Mouse (Mus musculus): ENCODE measurements around the gene Celf3.
A peak's percentile ranks its signal among the peaks of the same experiment; 100 is the strongest.

Celf3 gene

DNA sequence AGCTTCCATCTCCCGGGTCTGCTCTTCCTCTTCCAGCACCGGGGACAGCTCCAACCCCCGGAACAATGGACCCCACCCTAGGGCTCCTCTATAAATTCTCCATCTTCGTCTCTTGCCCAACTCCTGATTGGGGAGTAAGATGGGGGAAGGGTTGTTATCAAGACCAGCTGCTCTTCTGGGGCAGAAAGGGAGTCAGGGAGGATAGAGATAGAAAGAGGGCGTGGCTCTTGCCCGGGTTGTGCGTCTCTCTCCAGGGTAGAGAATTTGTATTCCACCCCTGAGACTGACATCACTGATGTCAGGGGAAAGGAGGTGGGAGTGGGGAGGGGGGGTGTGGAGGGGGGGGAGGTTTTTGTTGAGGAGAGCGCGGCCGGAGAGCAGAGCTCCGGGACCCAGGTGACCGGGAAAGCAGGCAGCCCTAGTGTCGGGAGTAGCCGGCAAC, at the start of gene Celf3:
Gene Celf3, plus strand, starts transcription at position 315 of the 442 bp plus-strand sequence.
- peak; percentile 68 for DNase-seq (ENCODE audit: extremely low spot score)

DNA sequence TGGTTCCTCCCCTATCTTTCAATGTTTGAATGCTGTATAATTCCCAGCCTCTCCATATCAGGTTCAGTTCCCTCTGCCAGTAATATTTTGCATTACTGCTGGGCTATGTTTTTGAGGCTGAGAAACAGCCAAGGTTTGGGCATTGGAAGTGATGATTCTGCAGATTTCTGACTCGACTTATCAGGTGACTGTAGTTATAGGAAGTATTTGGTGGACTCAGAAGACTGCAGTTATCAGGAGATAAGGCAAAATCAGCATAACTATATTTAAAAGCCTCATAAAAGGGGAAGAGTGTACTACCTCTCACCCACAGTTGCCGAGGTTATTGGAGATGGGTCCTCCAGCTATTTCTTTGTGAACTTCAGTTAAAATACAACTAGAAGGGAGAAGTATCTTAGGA, 47.1 kb upstream of the Celf3 start:
- no peak for DNase-seq (ENCODE audit: extremely low spot score)

DNA sequence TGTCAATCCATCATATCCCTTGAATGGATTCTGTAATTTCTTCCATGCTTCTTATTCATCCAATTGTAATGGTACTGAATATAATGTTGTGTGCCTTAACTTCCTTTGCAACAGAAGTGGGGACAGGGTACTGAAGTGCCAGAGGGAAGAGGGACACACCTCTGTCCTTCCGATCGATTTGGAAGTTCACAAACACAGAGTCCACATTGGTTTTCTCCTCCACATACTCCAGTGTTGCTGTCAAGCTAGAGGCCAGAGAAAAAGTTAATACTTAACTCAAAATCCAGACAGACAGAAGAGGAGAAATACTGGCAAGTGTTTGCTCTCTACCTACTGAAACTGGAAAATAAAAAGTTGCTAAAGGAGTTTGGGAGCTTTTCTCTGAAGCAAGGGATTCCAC, 43.8 kb upstream of the Celf3 start:
- DNase-seq (ENCODE audit: extremely low spot score): no peak

DNA sequence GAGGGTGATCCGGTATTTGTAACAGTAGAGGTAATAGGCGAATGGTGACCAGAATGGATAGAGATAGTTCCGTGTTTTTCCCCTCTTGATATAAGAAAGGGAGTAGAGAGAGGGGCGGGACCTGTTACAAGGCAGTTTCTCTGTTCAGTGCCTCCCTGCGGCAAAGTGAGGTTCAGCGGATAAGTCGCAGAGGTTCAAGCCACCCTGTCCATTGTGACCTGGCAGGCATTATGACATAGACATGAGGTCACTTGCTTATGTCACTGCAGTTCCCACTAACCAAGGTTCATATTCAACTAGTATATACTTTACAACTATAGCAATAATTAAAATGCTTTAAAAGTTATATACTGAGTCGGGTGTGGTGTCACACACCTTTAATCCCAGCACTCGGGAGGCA, 41.7 kb upstream of the Celf3 start:
- DNase-seq (ENCODE audit: extremely low spot score): no peak

DNA sequence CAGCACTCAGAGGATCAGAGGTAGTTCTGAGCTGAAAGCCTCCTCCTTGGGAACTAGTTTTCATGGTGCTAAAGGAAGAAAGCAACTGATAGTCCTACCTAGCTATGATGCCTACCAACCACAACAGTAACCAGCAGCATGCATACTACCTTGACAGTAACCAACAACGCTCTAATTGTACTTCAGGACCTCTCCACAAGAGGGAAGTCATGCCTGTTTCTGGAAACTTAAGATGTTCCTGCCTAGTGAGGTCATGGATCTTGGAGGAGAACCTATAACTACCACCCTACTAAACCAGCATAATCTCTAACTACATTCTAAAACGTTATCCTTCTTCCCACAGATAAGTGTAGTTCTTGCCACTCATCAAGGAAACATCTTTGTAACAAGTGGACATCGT, 36.9 kb upstream of the Celf3 start:
- DNase-seq (ENCODE audit: extremely low spot score): no peak

DNA sequence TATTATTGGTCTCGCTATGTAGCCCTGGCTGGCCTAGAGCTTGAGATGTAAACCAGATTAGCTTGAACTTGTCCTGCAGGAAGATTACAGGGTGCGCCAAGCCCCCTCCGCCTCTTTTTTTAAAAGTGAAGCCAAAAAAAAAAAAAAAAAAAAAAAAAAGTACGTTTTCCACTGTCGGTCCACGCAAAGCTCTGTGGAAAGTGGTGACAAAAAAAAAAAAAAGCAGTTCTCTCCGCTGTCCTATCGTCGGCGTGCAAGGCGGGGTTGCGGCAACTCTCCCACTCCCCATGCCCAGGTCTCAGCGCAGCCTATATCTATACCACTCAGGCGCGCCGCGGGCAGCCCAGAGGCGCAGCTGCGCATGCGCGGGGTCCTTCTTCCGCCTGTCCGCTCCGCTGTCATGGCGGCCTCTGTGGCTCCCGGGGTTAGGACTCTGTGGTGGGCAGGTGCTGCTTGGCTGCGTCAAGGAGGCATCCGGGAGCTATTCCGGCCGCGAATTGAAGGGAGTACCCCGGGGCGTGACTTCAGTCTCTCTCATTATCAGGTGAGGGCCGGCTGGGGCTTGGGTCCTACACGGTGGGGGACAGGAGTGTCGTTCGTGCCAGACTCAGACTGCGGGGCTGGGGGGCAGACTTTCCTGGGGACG, 35.0 kb upstream of the Celf3 start, which contains the start of gene Mrpl9:
Gene Mrpl9, plus strand, starts transcription at position 368 of the 646 bp plus-strand sequence.
- DNase-seq (ENCODE audit: extremely low spot score): peak; percentile 96

DNA sequence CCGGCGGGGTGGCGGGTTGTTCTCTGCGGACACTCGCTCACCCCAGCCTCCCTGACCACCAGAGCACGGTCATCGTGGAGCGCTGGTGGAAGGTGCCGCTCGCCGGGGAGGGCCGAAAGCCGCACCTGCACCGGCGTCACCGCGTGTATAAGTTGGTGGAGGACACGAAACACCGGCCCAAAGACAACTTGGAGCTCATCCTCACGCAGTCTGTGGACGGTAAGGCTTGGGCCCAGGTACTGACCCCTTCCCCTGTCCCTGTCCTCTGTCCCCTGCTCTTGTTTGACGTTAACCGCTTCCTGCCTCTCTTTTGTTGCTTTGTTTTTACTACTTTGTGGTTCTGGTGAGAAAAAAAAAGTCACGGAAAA, 34.5 kb upstream of the Celf3 start, which contains the start of gene Oaz3:
Gene Oaz3, minus strand, starts transcription at position 319 of the 368 bp plus-strand sequence.
- no peak for DNase-seq (ENCODE audit: extremely low spot score)

DNA sequence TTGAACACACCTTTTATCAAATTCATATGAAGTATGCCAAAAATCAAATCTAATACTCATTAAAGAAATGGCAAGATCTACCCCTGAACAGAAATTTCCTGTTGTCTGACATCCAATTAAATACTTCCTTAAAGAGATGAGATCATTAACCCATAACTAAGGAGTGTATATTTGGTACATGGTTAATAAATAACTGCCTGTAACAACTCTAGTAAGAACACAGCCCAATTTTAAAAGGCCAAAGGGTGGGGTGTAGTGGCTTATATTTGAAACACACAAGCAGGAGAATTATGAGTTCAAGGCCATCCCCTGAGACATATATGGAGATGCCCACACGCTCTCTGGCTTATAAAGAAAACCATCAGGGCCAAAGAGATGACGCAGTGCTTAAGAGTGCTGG, 28.7 kb upstream of the Celf3 start:
- DNase-seq (ENCODE audit: extremely low spot score): no peak

DNA sequence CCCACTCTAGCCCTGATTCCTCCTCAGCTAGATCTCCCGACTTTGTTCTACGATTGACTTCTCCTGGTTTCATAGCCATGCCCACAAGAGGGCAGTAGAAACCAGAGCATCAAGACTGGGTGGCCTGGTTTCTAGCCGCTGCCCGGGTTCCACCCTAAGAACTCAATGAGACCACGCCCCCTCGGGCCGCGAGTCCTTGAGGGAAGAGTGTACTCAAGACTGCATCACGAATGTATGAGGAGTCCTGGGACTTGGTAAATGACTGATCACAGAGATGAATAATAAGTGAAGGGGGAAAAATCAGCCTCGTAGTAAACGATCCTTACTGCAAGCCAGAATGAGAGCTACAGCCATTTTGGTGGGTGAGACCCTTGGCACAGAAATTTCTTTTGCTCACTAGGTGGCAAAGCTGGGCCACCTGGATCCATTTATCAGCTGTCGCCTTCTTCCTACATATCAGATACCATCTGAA, 21.5 kb upstream of the Celf3 start:
- peak; percentile 85 for DNase-seq (ENCODE audit: extremely low spot score)

DNA sequence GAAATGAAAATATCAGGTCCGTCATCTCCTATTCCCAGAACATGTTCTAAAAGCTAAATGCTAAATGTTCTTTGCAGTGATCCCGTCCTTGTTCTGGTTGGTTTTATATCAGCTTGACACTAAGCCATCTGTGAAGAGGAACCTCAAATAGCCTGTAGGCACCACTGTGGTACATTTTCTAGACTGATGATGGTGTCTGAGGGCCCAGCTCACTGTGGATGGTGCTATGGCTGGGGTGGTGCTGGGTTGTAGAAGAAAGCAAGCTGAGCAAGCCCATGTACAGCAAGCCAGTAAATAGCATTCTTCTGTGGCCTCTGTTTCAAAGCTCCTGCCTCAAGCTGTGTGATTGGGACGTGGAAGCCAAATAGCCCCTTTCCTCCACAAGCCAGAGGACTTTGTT, 21.0 kb upstream of the Celf3 start:
- no peak for DNase-seq (ENCODE audit: extremely low spot score)

DNA sequence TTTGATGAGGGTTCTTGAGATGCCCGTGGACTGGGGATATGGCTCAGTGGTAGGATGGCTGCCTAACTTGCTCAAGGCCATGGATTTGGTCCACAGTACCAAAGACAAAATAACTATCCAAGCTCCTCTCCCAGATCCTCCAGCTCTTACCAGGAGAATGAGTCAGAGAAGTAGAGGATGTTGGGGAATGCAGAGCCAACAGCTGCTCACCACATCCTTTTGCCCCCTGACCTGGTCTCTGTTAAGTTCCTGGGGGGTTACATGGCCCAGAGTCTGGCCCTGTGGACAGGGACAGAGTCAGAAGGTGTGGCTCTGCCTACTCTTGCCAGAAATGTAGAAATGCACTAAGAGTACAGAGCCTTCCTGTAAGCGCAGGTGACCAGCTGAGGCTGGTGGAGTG, 18.3 kb upstream of the Celf3 start:
- DNase-seq (ENCODE audit: extremely low spot score): no peak

DNA sequence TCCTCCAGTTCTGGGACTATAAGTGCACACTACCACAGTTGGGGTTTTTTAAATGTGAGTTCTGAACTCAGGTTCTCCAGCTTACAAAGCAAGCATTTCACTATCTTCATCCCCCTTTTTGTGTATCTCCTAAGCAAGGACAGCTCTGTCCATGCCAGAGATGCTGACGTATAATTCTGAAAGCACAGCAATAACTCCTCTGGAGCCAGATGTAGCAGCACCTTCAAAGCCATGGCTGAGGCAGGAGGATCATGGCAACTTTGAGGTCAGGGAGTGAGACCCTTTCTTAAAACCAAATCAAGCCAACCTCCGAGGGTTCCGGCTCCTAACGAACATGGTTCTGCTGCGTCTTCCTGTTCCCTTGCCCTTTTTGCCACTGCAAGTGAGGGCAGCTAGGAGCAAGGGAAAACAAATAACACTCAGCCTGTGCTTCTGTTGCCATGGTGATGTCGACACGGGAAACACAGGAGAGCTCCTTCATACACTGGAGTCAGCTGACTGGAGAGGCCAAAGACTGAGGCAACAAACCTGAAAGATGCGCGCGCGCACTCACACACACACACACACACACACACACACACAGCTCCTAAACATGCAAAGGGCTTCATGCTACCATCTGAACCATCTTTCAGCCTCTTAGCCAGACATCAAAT, 14.0 kb upstream of the Celf3 start:
- DNase-seq (ENCODE audit: extremely low spot score): peak; percentile 43

DNA sequence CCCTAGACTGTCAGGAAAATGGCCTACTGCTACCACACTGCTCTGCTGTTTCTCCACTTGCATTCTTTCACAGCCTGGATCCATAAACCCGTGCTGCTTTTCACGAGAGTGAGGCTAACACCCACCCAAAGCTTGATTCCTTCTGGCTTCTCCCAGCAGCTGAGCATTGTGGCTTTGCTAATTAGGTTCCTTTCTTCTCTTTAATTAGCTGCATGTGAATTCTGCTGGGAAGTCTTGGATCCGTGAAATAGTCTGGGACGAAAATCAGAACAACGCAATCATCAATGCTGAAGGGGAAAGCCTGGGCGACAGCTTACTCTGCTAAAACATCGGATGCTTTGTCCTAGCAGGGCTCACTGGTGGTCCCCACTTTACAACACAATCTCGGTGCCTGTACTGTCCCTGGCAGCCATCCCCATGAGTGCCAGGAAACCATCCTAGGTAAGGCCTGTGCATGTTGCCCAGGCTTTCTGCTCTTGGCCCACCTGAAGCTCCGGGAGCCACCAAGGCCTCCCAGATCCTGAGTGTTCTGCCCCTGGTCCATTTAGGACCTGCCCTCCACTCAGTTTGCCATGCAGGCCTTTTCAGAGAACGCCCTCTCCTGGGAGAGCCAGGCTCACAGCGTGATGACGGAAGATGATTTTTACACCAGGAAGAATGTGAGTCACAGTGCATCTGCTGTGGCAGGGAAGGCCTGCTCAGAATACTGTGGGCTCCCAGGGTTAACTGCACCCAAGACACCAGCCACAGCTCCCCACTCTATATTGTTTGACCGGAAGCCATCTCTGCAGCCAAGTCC, 12.3 kb upstream of the Celf3 start:
- no peak for DNase-seq (ENCODE audit: extremely low spot score)

DNA sequence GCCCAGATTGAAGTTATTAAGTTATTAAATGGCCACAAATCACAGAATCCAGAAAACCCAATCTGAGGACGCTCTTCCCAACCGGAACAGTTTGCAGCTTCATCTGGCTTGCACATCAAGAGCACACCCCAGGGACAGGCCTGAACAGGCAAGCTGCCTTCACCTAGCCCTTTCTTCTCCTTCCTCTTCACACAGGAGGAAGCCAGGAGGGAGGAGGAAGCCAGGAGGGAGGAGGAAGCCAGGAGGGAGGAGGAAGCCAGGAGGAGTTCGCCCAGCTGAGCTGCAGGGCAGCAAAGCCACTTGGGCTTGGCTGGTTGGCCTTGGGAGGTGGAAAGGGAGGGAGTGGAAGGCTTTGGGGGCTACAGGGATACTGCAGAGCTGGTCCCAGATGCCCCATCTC, 9.2 kb upstream of the Celf3 start:
- DNase-seq (ENCODE audit: extremely low spot score): no peak

DNA sequence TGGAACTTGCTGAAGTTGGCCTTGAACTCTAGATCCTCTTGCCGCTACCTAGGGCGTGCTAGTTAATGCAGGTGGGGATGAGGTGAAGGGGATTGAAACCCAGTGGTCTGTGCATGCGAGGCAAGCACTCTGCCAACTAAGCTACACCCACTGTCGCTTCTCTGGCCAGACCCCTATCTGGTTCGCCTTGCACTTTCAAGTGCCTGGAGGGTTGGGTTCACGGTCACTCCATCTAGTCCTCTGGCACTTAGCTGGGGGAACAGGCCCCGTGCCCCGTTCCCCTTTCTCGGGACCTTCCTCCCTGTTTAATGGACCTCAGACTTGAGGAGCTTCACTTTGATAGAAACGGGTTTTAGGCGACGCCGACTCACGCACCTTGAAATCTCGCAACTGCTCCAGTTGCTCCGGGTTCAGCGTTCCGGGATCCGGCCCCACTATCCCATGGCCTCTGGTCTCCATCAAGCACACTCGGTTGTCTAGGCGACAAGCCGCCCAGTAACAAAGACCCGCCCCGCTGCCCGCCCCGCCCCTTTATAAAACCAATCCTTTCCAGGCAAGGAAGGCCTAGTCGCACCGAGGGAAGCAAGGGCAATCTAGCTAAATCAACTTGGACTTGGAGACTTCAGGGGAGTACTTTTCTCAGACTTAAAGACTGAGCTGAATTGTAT, 5.5 kb upstream of the Celf3 start:
- peak; percentile 80 for DNase-seq (ENCODE audit: extremely low spot score)

DNA sequence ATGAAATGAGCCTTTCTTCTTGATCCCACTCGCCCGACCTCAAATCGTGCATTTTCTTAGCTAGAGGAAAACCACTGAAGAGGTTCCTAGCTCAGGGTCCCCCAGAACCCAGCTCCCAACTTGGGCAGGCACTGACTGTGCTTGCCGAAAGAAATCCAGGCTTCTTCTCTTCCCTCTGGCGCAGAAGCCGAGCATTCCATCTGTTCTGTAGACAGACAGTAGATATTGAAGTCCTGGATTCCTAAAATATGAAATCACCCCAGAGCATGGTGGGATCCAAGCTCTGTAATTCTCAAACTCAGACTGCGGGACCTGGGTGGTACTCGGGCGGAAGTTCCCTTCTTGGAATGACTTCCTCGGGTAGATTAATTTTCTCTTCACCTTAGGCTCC, 5.0 kb upstream of the Celf3 start:
- no peak for DNase-seq (ENCODE audit: extremely low spot score)

DNA sequence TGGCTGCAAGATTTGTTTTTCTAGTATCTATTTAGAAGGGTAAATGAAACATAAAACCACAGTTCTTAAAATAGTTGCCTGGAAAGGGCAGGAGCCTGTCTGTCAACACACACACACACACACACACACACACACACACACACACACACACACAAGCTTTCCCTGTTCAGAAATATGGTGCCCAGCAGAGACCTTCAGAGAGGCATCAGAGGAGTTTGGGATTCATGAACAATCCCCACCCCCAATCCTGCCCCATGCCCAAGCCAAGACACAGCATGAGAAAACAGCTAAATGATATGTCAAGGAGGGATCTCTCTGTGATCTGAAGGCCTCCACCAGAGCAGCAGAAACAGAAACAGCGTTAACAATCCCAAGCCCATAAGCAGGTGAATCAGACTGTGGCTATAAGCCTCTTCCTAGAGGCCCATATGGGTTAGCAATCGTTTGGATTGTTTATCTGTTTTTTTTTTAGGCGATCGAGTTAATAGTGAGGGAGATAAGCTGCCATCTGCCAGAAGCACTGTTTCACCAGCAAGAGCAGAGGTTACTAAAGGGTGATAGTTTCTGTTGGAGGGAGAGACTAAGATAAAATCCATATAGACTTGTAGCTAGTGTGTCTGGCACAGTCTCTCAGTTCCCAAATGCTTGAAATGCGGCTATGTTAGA, 4.4 kb upstream of the Celf3 start:
- no peak for DNase-seq (ENCODE audit: extremely low spot score)

DNA sequence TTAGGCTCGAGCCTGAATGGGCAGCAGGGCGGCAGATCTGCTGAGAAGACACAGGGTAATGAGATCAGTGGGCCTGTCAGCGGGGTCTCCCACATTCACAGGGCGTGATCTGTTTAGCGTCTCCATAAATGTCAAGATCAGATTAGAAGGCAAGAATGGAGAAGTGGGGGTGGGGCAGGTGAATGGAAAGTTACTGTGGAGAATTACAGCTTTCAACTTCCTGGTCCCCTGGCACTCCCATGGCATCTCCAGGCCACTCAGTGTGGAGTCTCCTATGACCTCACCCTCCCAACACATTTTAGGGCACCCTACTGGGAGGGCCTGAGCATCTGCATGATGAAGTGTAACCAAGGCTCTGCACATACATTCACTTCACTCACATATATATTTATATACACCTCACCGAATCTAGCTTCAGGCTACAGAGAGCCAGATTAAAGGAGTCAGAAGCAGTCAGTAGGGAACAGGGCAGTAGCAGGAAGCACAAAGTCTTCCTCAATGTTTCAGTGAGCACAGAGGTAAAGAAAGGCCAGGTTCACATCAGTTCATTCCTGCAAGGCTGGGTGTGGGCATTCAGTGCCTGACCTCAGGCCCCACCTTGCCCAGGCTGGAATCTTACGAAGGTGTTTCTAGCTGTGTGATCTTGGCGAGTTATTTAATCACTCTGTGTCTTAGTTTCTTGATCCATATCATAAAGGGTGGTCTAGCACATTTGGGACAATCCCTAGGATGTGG, 1.6 kb upstream of the Celf3 start:
- DNase-seq (ENCODE audit: extremely low spot score): no peak

DNA sequence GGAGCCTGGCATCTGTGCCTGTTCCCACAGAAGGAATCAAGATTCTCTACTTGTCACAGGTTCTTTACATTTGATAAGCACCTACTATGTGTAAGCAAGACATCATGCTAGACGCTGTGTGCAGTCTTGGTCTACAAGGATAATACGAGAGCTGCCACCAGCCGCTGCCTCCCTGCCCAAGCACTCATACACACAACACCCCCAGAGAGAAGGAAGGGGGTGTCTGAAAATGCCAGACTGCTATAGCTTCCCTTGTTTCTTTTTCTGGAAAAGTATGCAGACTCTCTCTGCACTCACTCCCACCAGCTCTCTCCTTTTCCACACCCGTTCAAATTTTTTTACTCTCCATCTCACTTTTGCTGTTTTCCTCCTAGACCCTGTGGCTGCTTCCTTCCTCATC, 651 bp upstream of the Celf3 start:
- no peak for DNase-seq (ENCODE audit: extremely low spot score)

DNA sequence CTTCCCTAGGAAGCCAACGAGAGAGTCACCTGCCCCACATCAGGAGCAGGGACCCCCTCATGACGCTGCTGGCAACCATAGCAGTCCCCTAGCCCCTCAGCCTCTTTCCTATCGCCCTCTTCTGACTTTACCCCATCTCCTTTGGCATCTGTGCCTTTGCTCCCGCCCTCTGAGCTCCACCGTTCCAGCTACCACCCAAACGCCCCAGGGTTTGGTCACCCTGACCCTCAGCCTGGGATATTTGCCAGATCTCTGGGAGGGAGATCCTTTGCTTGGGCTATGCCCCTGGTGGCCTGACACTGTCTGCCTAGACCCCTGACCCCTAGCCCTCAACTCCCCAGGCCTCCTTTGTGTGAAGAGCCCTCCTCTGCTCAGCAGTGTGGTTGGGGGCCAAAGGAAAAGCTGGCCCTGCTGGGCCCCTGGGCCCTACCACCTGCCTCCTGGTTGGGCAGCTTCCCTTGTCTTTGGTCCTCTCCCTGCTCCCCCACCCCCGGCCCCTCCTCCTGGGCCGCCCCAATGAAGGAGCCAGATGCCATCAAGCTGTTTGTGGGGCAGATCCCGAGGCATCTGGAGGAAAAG, 585 bp downstream of the Celf3 start:
- DNase-seq (ENCODE audit: extremely low spot score): no peak

DNA sequence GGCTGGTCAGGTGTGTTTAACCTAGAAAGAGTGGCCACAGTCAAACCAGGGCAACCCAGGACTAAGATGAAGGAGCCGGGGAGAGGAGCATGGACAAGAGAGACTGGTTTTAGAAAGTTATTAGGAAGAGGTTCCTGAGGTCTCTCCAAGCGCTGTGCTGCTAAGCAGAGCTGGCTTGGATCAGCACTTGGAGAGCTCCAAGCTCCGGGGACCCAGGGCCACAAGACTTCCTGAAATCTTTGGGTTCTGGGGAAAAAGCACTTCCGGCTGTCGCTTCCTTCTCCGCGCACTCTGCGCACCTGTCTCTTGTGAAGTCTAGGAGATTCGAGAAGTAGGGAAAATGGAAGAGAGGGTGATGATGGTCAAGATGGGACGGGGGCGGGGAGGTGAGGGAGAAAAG, 1.5 kb downstream of the Celf3 start:
- DNase-seq (ENCODE audit: extremely low spot score): no peak
